Mouse (Mus musculus) CH12.LX (cell line): Measurements from ENCODE around the gene Grik2. TPM values are rescaled to one million over a fixed set of nuclear protein-coding genes. Genes with fewer than 3 reads are reported as not detected.
"Not testable (repeated sequence)": the region's sequence is repeated elsewhere in the genome, so short reads cannot be mapped to it uniquely, and the experiment has no call there.

Source experiments
- DNase-seq: peaks from one replicate; pipeline ENCODE4 v3.0.0-alpha.2; 2013; ENCODE audit errors: extremely low read depth
- H3K27ac ChIP-seq: 2 replicates; pipeline ENCODE4 v1.5.1; 2012; ENCODE audit warnings: low read depth, mild to moderate bottlenecking, control low read depth, moderate library complexity; ENCODE audit not compliant: insufficient read depth
- H3K27me3 ChIP-seq: replicated peaks from 2 replicates; pipeline ENCODE3; 2012; ENCODE audit warnings: inconsistent platforms
- H3K36me3 ChIP-seq, 2 experiments: replicated peaks in 1 of 2; 2 replicates each; pipeline versions ENCODE3 to v1.6.1; 2012; ENCODE audit warnings: inconsistent platforms in 1 of 2, low read length in 1 of 2, mild to moderate bottlenecking in 1 of 2, mixed read lengths in 1 of 2, moderate library complexity in 1 of 2; ENCODE audit not compliant: control insufficient read depth in 1 of 2, insufficient read depth in 1 of 2
- H3K4me1 ChIP-seq, 2 experiments: 2 replicates each; pipeline ENCODE4 v1.6.1; 2012; ENCODE audit warnings: inconsistent platforms in 1 of 2, moderate library complexity in 1 of 2; ENCODE audit not compliant: insufficient read depth in 2 of 2, control insufficient read depth in 1 of 2
- H3K4me2 ChIP-seq: 2 replicates; pipeline ENCODE4 v1.6.1; 2012; ENCODE audit warnings: low read depth, mild to moderate bottlenecking, control low read depth; ENCODE audit not compliant: poor library complexity, insufficient read depth, severe bottlenecking
- H3K4me3 ChIP-seq, 3 experiments: fragments of 150-350 bp in 1 of 3; sonication (generic) in 1 of 3; replicated peaks in 1 of 3; 2 replicates each; pipeline versions ENCODE3 to v1.5.1; 2011 to 2012; ENCODE audit warnings: low read depth in 2 of 3, low read length in 2 of 3, mild to moderate bottlenecking in 2 of 3, moderate library complexity in 2 of 3, control low read depth in 1 of 3, improper control_type of control experiment in 1 of 3, inconsistent platforms in 1 of 3, mixed read lengths in 1 of 3; ENCODE audit not compliant: poor library complexity in 1 of 3
- H3K79me2 ChIP-seq: replicated peaks from 2 replicates; pipeline ENCODE4 v1.6.1; 2012; ENCODE audit warnings: mild to moderate bottlenecking, moderate library complexity; ENCODE audit not compliant: control insufficient read depth, poor library complexity, insufficient read depth, severe bottlenecking; ENCODE audit errors: extremely low read depth
- H3K9ac ChIP-seq: 2 replicates; pipeline ENCODE4 v1.6.1; 2012; ENCODE audit warnings: low read depth, mild to moderate bottlenecking, control low read depth, moderate library complexity; ENCODE audit not compliant: insufficient read depth
- H3K9me3 ChIP-seq: replicated peaks from 2 replicates; pipeline ENCODE3; 2012; ENCODE audit warnings: low read length, inconsistent platforms, mixed read lengths
- EP300 ChIP-seq: IDR thresholded peaks from 2 replicates; pipeline ENCODE4 v1.6.1; 2011; ENCODE audit warnings: low read length, improper control_type of control experiment
- ETS1 ChIP-seq: conservative IDR thresholded peaks from 2 replicates; pipeline ENCODE4 v1.6.1; 2012; ENCODE audit warnings: low read depth, mild to moderate bottlenecking, inconsistent platforms, low read length, improper control_type of control experiment, moderate library complexity
- IRF4 ChIP-seq: IDR thresholded peaks from 2 replicates; pipeline ENCODE4 v1.6.1; 2014; ENCODE audit warnings: low read depth, mild to moderate bottlenecking, inconsistent platforms, low read length, improper control_type of control experiment
- JUN ChIP-seq: IDR thresholded peaks from 2 replicates; pipeline ENCODE4 v1.6.1; 2011; ENCODE audit warnings: low read depth, mild to moderate bottlenecking, low read length, improper control_type of control experiment, moderate library complexity; ENCODE audit not compliant: insufficient read depth
- KAT2A ChIP-seq: IDR thresholded peaks from 2 replicates; pipeline ENCODE4 v1.6.1; 2012; ENCODE audit warnings: low read length, improper control_type of control experiment, inconsistent platforms; ENCODE audit not compliant: insufficient replicate concordance
- MAX ChIP-seq: IDR thresholded peaks from 2 replicates; pipeline ENCODE4 v1.6.1; 2011; ENCODE audit warnings: low read length, improper control_type of control experiment
- POLR2A ChIP-seq: IDR thresholded peaks from 2 replicates; pipeline ENCODE4 v1.6.1; 2011; ENCODE audit warnings: low read depth, mild to moderate bottlenecking, improper control_type of control experiment, low read length
- SMC3 ChIP-seq: IDR thresholded peaks from 2 replicates; pipeline ENCODE4 v1.6.1; 2011; ENCODE audit warnings: low read depth, low read length, improper control_type of control experiment
- TBP ChIP-seq: conservative IDR thresholded peaks from 2 replicates; pipeline ENCODE4 v1.6.1; 2011; ENCODE audit warnings: low read depth, low read length, improper control_type of control experiment
- dilution Hi-C: fragments of 300-500 bp; cut with MboI; formaldehyde crosslinking; loops from 2 replicates; pipeline ENCODE4 v1.14.3; 2020; ENCODE audit warnings: low sequenced_read_pairs; ENCODE audit not compliant: extremely low pct_unique_long_range_greater_than_20kb, extremely low pct_ligation_motif_present
- in situ Hi-C: fragments of 300-500 bp; cut with MboI; formaldehyde crosslinking; loops from 3 replicates; pipeline ENCODE4 v1.14.3; 2019; ENCODE audit warnings: low sequenced_read_pairs, low pct_ligation_motif_present, low pct_unique_long_range_greater_than_20kb, mixed read lengths
- polyA plus RNA-seq: library from polyadenylated mRNA; unstranded; fragments of >175 nt; gene quantifications from 2 replicates; pipeline ENCODE4 v1.2.1, GENCODE M21; 2012; ENCODE audit warnings: low read depth; ENCODE audit not compliant: insufficient read length
- total RNA-seq, 2 experiments: library from RNA; depleted of rRNA; stranded (reverse); fragments of 300-350 nt in 1 of 2; fragments of >200 nt in 1 of 2; gene quantifications; 2 replicates each; pipeline ENCODE4 v1.2.3; 2012 to 2014

Gene Grik2
- total and polyA plus RNA-seq, 3 experiments = not detected

- Histone ChIP-seq H3K9ac (no peak overlapping the region), H3K36me3 (no peaks in the 10 kb centered on the region), H3K4me2 (no peak overlapping the region), H3K27ac (no peak overlapping the region), H3K9me3 (no peaks in the 10 kb centered on the region), H3K27me3 (no peaks in the 10 kb centered on the region), H3K79me2 (no peaks in the 10 kb centered on the region), H3K4me3 (no peak overlapping the region), H3K4me1 (no peaks in the 10 kb centered on the region)
- in situ Hi-C loops = no loop called here
- no peak for DNase-seq
- dilution Hi-C loops = no loop called here
- no peak for TF ChIP-seq JUN
Observed at GRCm38 (mm10) chr10:49191773-49192371, 596.7 kb downstream of the Grik2 start.

GRCm38 (mm10) chr10:49191291-49191690 is 597.3 kb downstream of the Grik2 start:
- no peak for TF ChIP-seq MAX
- TF ChIP-seq TBP = no peak
- TF ChIP-seq SMC3 = no peak
- TF ChIP-seq ETS1 = no peak
- TF ChIP-seq IRF4 = no peak
- TF ChIP-seq EP300 = no peak
- no peak for TF ChIP-seq KAT2A
- Histone ChIP-seq H3K9me3 (no peaks in the 10 kb centered on the region), H3K27me3 (no peaks in the 10 kb centered on the region), H3K4me3 (no peak overlapping the region), H3K9ac (no peak overlapping the region), H3K36me3 (no peaks in the 10 kb centered on the region), H3K4me1 (no peaks in the 10 kb centered on the region), H3K27ac (no peak overlapping the region), H3K79me2 (no peaks in the 10 kb centered on the region), H3K4me2 (no peak overlapping the region)
- dilution Hi-C loops (no loop called here), in situ Hi-C loops (no loop called here)
- DNase-seq = no peak

- DNase-seq = no peak
- H3K4me2 ChIP-seq = no peak overlapping the region
- no peak overlapping the region for H3K27ac ChIP-seq
- no peak overlapping the region for H3K9ac ChIP-seq
- no peaks in the 10 kb centered on the region for H3K4me1 ChIP-seq
- no peaks in the 10 kb centered on the region for H3K27me3 ChIP-seq
- no peaks in the 10 kb centered on the region for H3K79me2 ChIP-seq
- H3K9me3 ChIP-seq = peaks cover 3% of the 10 kb centered on the region
- TF ChIP-seq POLR2A = no peak
- no peaks in the 10 kb centered on the region for H3K36me3 ChIP-seq
- dilution Hi-C loops (no loop called here), in situ Hi-C loops (no loop called here)
- H3K4me3 ChIP-seq = no peak overlapping the region
Observed at GRCm38 (mm10) chr10:49154134-49154533, 634.4 kb downstream of the Grik2 start.

GRCm38 (mm10) chr10:49151496-49151895 is 637.1 kb downstream of the Grik2 start:
- H3K4me2 ChIP-seq, H3K27ac ChIP-seq, H3K9ac ChIP-seq, H3K4me3 ChIP-seq, dilution Hi-C loops, H3K27me3 ChIP-seq, H3K36me3 ChIP-seq, in situ Hi-C loops, H3K4me1 ChIP-seq, H3K79me2 ChIP-seq, H3K9me3 ChIP-seq: not testable (repeated sequence)
- peak; percentile 2 for DNase-seq
